Mouse (Mus musculus) right cerebral cortex, postnatal 25 days (tissue): ENCODE measurements around the gene Mns1.

Experiments
- DNase-seq: peaks from one replicate; pipeline ENCODE4 v3.0.0; 2022

Mns1 gene

GRCm38 (mm10) chr9:72479276-72479675, 41.5 kb downstream of the Mns1 start:
- DNase-seq, result no peak

DNA sequence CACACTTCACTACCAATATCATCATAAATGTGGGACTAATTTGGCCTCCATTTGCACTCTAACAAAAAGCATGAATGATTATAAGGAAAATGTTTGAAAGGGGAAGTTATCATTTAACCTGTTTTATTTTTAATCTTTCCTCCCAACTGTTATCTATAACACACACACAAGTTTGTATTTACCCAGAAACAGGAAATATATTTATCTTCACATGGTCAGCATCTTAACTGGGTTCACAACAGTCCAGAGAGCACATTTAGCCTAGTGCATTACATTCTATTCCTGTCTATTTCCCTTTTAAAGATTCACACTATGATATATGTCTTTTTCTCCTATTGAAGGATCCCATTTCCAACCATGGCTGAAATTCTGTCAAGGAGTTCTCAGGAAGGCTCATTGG, 50.7 kb downstream of the Mns1 start:
- DNase-seq, result no peak

- no peak for DNase-seq
These were observed 51.3 kb downstream of the Mns1 start for GRCm38 (mm10) chr9:72489131-72489530.

- DNase-seq, result peak; percentile 84
These were observed 53.9 kb downstream of the Mns1 start for GRCm38 (mm10) chr9:72491559-72492193.

DNA sequence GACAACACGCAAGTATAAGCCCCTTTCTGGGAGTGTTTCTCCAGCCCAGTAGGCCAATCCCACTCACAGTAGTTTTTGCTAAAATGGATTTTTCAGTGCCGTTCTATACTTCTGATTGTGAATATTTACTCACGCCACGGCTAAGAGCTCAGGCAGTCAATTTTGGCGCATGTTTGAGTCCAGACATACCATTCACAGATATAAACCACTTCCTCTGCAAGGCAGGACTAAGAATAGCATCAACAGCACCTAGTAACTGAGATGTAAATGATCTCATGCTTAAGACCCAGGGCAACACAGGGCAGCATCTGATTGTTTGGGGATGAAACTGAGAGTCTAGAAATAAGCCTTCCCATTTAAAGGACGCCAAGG, 54.4 kb downstream of the Mns1 start, which contains the start of gene Tex9:
TSS of gene Tex9 (minus strand) at position 19 of the 372 bp plus-strand sequence.
- no peak for DNase-seq

DNA sequence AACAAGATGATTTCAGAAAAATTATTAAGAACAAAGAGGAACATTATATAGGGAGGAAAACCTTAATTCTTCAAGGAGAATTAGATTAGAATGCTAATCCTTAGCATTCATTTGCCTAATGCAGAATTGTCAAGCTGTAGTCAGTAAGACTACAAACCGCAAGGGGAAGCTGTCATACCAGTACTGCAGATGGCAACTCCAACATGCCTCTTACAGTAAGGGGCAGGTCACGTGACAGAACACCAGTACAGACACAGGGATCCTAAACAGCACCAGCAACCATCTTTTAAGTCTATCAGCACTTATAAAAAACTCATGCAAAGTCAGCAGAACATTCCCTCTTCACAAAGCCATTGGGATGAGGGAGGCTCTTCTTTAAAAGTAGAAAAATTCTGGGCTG, 55.7 kb downstream of the Mns1 start:
- no peak for DNase-seq

DNA sequence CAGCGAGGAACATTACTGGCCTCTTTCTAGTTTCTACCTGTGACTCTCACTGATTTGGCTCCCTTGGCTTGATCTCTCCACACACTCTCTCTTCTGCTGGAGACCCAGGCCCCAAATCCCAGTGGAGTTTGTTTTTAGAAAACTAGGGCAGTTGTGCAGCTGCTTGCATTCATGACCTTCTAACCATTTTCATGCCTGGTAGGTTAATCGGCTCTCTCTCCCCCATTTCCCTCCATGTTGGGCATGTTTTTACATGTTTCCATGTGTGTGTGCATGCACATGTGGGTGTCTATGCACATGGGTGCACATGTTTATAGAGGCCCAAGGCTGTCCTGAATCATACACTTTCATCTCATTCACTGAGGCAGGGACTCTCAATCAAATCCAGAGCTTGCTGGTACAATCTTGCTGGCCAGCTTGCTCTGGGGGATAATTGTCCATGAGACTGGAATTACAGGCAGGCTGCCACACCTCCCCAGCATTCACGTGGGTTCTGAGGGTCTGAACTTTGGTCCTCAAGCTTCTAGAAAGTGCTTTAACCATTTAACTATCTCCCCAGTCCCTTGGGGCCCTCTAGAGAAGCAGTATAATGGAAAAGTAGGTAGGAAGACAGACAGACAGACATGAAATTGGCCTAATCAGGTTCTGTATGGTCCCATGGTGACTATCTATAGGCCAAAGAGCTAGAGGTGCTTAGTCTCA, 56.3 kb downstream of the Mns1 start:
- DNase-seq, result no peak

- DNase-seq, result no peak
These were observed 58.9 kb downstream of the Mns1 start for GRCm38 (mm10) chr9:72496691-72497090.

DNA sequence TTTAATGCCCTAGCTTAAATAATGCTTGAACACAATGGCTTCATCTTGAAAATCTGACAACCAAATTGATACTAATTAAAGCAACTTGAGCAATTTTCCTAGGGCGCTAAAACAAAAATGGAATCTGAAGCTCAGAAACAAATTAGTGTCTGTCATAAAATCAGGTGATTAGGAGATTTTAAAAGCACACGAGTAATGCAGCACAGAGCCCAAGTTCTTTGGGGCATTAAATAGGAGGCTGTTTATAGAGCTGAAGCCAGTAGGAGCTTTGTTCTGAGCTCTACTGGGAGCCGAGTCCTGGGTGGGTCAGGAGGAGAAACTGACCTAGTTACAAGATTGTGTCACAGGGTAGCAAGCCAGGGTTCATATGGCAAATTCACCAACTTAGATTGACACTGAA, 59.4 kb downstream of the Mns1 start:
- DNase-seq, result no peak
